Mouse (Mus musculus) gastrocnemius, adult 2 months (tissue): Measurements from ENCODE around the gene Abca1. TPM values are rescaled to one million over a fixed set of nuclear protein-coding genes. Genes with fewer than 3 reads are reported as not detected.

Experiments used
- DNase-seq: peaks from one replicate; pipeline ENCODE4 v3.0.0; 2022
- H3K27ac ChIP-seq: fragments of 200-600 bp; 2 replicates; pipeline ENCODE4 v1.8.1; 2022; ENCODE audit warnings: mild to moderate bottlenecking
- H3K4me3 ChIP-seq: fragments of 200-600 bp; 2 replicates; pipeline ENCODE4 v1.8.1; 2022; ENCODE audit warnings: mild to moderate bottlenecking, moderate library complexity
- CTCF ChIP-seq: fragments of 200-600 bp; IDR thresholded peaks from 2 replicates; pipeline ENCODE4 v1.8.1; 2022; ENCODE audit warnings: antibody characterized with exemption, mild to moderate bottlenecking, moderate library complexity
- intact Hi-C: fragments of 180-260 bp; cut with DNase I; formaldehyde crosslinking; loops from one replicate; pipeline ENCODE4 v1.15.1; 2025
- long read RNA-seq, 2 experiments: library from polyadenylated mRNA; stranded (forward); transcript quantifications; one replicate each; pipeline ENCODE4 v2.0.0; 2021
- total RNA-seq, 2 experiments: library from RNA; stranded (reverse); gene quantifications; 2 replicates each; pipeline ENCODE4 v1.2.3; 2021

Gene Abca1
- 1 to 10 TPM; 5.9 to 8.6 TPM for total RNA-seq
- long read RNA-seq, experiment 1: 0 reads
- long read RNA-seq, experiment 2, full-length matches to known transcripts: 1 of 1 reads
- long read RNA-seq, experiment 2, partial matches to known transcripts: 0 of 1 reads
- long read RNA-seq, experiment 2, other reads (novel, unspliced or antisense): 0 of 1 reads

- TF ChIP-seq CTCF: peak; percentile 13; the same call in 1 of the 2 replicates
- intact Hi-C loops: loop anchor here (1.0 to 2.0 kb wide), 3 partner anchors 37 to 105 kb away; no protein-coding TSS in a partner anchor
- Histone ChIP-seq H3K4me3 (peak within 1 kb of the TSS; percentile 98), H3K27ac (peak within 1 kb of the TSS; percentile 89)
- peak; percentile 95 for DNase-seq
Observed at GRCm38 (mm10) chr4:53159767-53160166, at the start of gene Abca1. TSS of gene Abca1 (minus strand) at chr4:53159895.

- Histone ChIP-seq H3K27ac (no peak overlapping the region), H3K4me3 (no peak overlapping the region)
- TF ChIP-seq CTCF: no peak
- no peak for DNase-seq
- intact Hi-C loops: no loop called here
Observed at GRCm38 (mm10) chr4:53204482-53204881, 44.8 kb upstream of the Abca1 start.

GRCm38 (mm10) chr4:53203595-53204400, 44.1 kb upstream of the Abca1 start:
- Histone ChIP-seq H3K4me3 (no peak overlapping the region), H3K27ac (no peak overlapping the region)
- intact Hi-C loops: no loop called here
- no peak for TF ChIP-seq CTCF
- no peak for DNase-seq

GRCm38 (mm10) chr4:53200276-53200675, 40.6 kb upstream of the Abca1 start:
- DNase-seq: no peak
- Histone ChIP-seq H3K4me3 (no peak overlapping the region), H3K27ac (no peak overlapping the region)
- no peak for TF ChIP-seq CTCF
- intact Hi-C loops: loop anchor here (1.0 kb wide), 1 partner anchor 14 kb away; no protein-coding TSS in a partner anchor

GRCm38 (mm10) chr4:53197842-53198241, 38.1 kb upstream of the Abca1 start:
- TF ChIP-seq CTCF: no peak
- intact Hi-C loops: loop anchor here (2.0 to 5.0 kb wide), 3 partner anchors 21 to 159 kb away; no protein-coding TSS in a partner anchor
- DNase-seq: peak; percentile 38
- Histone ChIP-seq H3K27ac (peak overlapping the region; percentile 88), H3K4me3 (0 out of 2 replicates have a peak overlapping the region, but pooled peaks have one; percentile 15)

- intact Hi-C loops: loop anchor here (1.0 to 5.0 kb wide), 4 partner anchors 23 to 161 kb away; no protein-coding TSS in a partner anchor
- peak; percentile 94 for DNase-seq
- H3K27ac ChIP-seq: peak overlapping the region; percentile 88
- H3K4me3 ChIP-seq: peak overlapping the region; percentile 80
- no peak for TF ChIP-seq CTCF
Observed at GRCm38 (mm10) chr4:53196058-53196771, 36.5 kb upstream of the Abca1 start.

- TF ChIP-seq CTCF: no peak
- intact Hi-C loops: loop anchor here (2.0 kb wide), 1 partner anchor 18 kb away; no protein-coding TSS in a partner anchor
- Histone ChIP-seq H3K4me3 (no peak overlapping the region), H3K27ac (peak overlapping the region; percentile 84)
- DNase-seq: peak; percentile 50
Observed at GRCm38 (mm10) chr4:53187071-53187470, 27.4 kb upstream of the Abca1 start.

- peak overlapping the region; percentile 84 for H3K27ac ChIP-seq
- no peak for DNase-seq
- TF ChIP-seq CTCF: no peak
- intact Hi-C loops: loop anchor here (2.0 kb wide), 1 partner anchor 18 kb away; no protein-coding TSS in a partner anchor
- peak overlapping the region; percentile 39 for H3K4me3 ChIP-seq
Observed at GRCm38 (mm10) chr4:53186573-53186972, 26.9 kb upstream of the Abca1 start.

GRCm38 (mm10) chr4:53186141-53186540, 26.4 kb upstream of the Abca1 start:
- no peak for DNase-seq
- H3K4me3 ChIP-seq: no peak overlapping the region
- H3K27ac ChIP-seq: peak overlapping the region; percentile 84
- intact Hi-C loops: loop anchor here (2.0 kb wide), 1 partner anchor 17 kb away; no protein-coding TSS in a partner anchor
- TF ChIP-seq CTCF: no peak

- H3K4me3 ChIP-seq: no peak overlapping the region
- H3K27ac ChIP-seq: no peak overlapping the region
- no peak for TF ChIP-seq CTCF
- intact Hi-C loops: no loop called here
- DNase-seq: no peak
Observed at GRCm38 (mm10) chr4:53181479-53181878, 21.8 kb upstream of the Abca1 start.

- no peak for TF ChIP-seq CTCF
- intact Hi-C loops: no loop called here
- peak overlapping the region; percentile 47 for H3K4me3 ChIP-seq
- no peak overlapping the region for H3K27ac ChIP-seq
- no peak for DNase-seq
Observed at GRCm38 (mm10) chr4:53179308-53179820, 19.7 kb upstream of the Abca1 start.

GRCm38 (mm10) chr4:53178489-53178888, 18.8 kb upstream of the Abca1 start:
- intact Hi-C loops: no loop called here
- DNase-seq: no peak

More at GRCm38 (mm10) chr4:53178489-53178888, 18.8 kb upstream of the Abca1 start:
- Histone ChIP-seq H3K4me3 (no peak overlapping the region), H3K27ac (no peak overlapping the region)
- no peak for TF ChIP-seq CTCF
